Mouse (Mus musculus) E14TG2a.4 (cell line): ENCODE data around the gene Dscam.

Source experiments
- CTCF ChIP-seq: conservative IDR thresholded peaks from 2 replicates; pipeline ENCODE4 v1.5.1; 2014; ENCODE audit warnings: low read length
- NANOG ChIP-seq: IDR thresholded peaks from 2 replicates; pipeline ENCODE4 v1.6.1; 2014; ENCODE audit warnings: borderline replicate concordance, low read length, mixed read lengths
- POU5F1 ChIP-seq: IDR thresholded peaks from 2 replicates; pipeline ENCODE4 v1.6.1; 2014; ENCODE audit warnings: low read length, borderline replicate concordance

- TF ChIP-seq CTCF (no peak), POU5F1 (no peak), NANOG (no peak)
Measured at GRCm38 (mm10) chr16:97144544-97145194, 25.9 kb downstream of the Dscam start.
